Mouse (Mus musculus) CD4-positive naive resting alpha-beta T cell, adult 76 days (primary cell): ENCODE results near the gene Gm21800. TPM values are rescaled to one million over a fixed set of nuclear protein-coding genes. Genes with fewer than 3 reads are reported as not detected.

Source experiments
- total RNA-seq: library from RNA; stranded (reverse); gene quantifications from one replicate; pipeline ENCODE4 v1.2.4, GENCODE M21; 2023

The Gm21800 gene
- total RNA-seq: not detected

DNA sequence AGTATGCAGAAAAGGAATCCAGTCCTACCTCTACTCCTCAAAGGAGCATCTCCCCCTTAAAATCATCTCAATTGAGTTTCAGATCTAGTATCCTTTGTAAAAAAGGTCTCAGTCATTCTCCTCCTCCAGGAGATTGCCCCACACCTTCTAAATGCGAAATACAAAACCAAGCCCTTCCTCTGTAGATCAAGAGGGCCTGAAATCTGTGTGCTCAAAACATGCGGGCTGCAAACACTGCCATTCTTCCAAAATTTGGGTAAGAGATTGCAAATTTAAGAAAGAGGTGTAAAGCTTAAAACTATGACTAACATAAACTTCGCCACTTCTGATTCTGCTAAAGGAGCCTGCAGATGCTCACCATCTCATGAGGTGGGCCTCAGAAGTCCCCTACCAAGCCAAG, at the start of gene Gm21800:
TSS of gene Gm21800 (plus strand) at position 301 of the 400 bp plus-strand sequence.

